Mouse (Mus musculus) stomach, postnatal 0 days (tissue): ENCODE results near the gene Vmn1r85.

Experiments used
- CTCF ChIP-seq: IDR thresholded peaks from 2 replicates; pipeline ENCODE4 v1.5.1; 2016; ENCODE audit warnings: antibody characterized with exemption, low read depth, mild to moderate bottlenecking, moderate library complexity
- EP300 ChIP-seq: optimal IDR thresholded peaks from 2 replicates; pipeline ENCODE3; 2016; ENCODE audit warnings: antibody characterized with exemption

DNA sequence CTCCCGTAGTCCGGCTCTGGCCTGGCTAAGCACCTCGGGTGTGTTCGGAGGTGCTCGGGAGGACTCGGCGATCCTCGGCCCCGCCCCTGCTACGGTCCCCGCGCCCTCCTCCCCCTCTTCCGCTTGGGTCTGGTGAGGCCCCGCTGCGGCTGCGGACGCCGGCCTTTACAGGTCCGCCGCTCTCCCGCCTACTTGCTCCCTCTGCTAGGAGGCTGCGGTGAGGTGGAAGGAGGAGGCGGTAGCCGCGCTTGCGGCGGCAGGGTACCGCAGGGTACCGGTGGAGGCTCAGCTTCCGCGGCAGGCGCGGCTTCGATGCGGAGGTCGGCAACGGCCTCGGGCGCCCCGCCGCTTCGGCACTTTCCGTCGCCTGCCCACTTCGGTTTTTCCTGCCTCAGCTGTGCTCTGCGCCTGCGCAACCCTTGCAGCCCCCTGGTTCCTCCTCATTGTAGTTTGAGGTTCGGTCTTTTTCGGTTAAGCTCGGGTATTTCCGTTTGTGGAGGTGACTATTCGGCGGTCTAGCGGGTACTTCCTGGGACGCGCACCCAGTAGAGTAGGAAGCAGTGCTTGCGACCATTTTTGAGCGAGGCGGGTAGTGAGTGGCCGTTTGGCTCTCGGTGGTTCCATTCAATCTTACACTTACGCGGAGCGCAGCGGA lies 56.9 kb downstream of the Vmn1r85 start, which contains the start of gene Ube2m:
- TF ChIP-seq CTCF (no peak), EP300 (peak; percentile 32)
